Mouse (Mus musculus): ENCODE results near the gene Kif26b.

- no peak for TF ChIP-seq CTCF (IDR thresholded peaks at IDR 0.05)
- no peak for TF ChIP-seq EP300 (IDR thresholded peaks at IDR 0.05)
Observed at GRCm38 (mm10) chr1:178799836-178800552, 271.1 kb downstream of the Kif26b start.
